In genomic region chr2:90559688-90560196, GRCm38 (mm10) we compare ENCODE assay signal across 10 mouse cellular contexts. TPM values are rescaled to one million over a fixed set of nuclear protein-coding genes. Genes with fewer than 3 reads are reported as not detected.
A peak's percentile ranks its signal among the peaks of the same experiment; 100 is the strongest.
DNase-seq lines count a peak whose midpoint lies in the region; ATAC-seq and TF ChIP-seq lines count a peak whose summit lies in the region.
"Had no signal": no experiment of that assay in that cellular context is flagged by ENCODE, and none has a peak within 500 bp of the region (broad histone marks: within the 10 kb centered on the region; RNA-seq: fewer than 3 reads in every experiment).

No protein-coding gene starts in this region.

- no peaks in the 10 kb centered on the region for H3K36me3 ChIP-seq in forebrain, postnatal 0 days (ENCODE audit: insufficient read depth)
- no peaks in the 10 kb centered on the region for H3K36me3 ChIP-seq in forebrain, embryonic 11.5 days (ENCODE audit: control insufficient read depth, insufficient read depth, low read length)
- H3K36me3 ChIP-seq in midbrain, embryonic 15.5 days (replicated peaks) = no peaks in the 10 kb centered on the region
- H3K36me3 ChIP-seq in midbrain, embryonic 13.5 days = no peaks in the 10 kb centered on the region
- H3K36me3 ChIP-seq in liver, embryonic 16.5 days (ENCODE audit: control insufficient read depth, insufficient read depth) = no peaks in the 10 kb centered on the region

- peaks cover 18% of the 10 kb centered on the region for H3K4me1 ChIP-seq in forebrain, postnatal 0 days (ENCODE audit: insufficient read depth)
- H3K4me1 ChIP-seq in forebrain, embryonic 11.5 days (replicated peaks; ENCODE audit: control insufficient read depth, insufficient read depth, low read length) = no peaks in the 10 kb centered on the region
- H3K4me1 ChIP-seq in midbrain, embryonic 15.5 days = peaks cover 12% of the 10 kb centered on the region
- H3K4me1 ChIP-seq in midbrain, embryonic 13.5 days (replicated peaks) = peaks cover 10% of the 10 kb centered on the region
- H3K4me1 ChIP-seq in liver, embryonic 16.5 days (ENCODE audit: control insufficient read depth, low read depth, low read length) = peaks cover 82% of the 10 kb centered on the region

- ATAC-seq in forebrain, postnatal 0 days = peak; percentile 19; the same call in 1 of the 2 replicates
- ATAC-seq in forebrain, embryonic 11.5 days (replicated peaks; ENCODE audit: low FRiP score) = no peak
- no peak for ATAC-seq in midbrain, embryonic 15.5 days (replicated peaks)
- no peak for ATAC-seq in midbrain, embryonic 13.5 days
- peak; percentile 61 for ATAC-seq in liver, embryonic 16.5 days (ENCODE audit: low read depth)

- H3K9me3 ChIP-seq in forebrain, postnatal 0 days (ENCODE audit: low read length) = no peaks in the 10 kb centered on the region
- H3K9me3 ChIP-seq in forebrain, embryonic 11.5 days (ENCODE audit: control insufficient read depth, low read length) = no peaks in the 10 kb centered on the region
- no peaks in the 10 kb centered on the region for H3K9me3 ChIP-seq in midbrain, embryonic 15.5 days
- no peaks in the 10 kb centered on the region for H3K9me3 ChIP-seq in midbrain, embryonic 13.5 days
- no peaks in the 10 kb centered on the region for H3K9me3 ChIP-seq in liver, embryonic 16.5 days (replicated peaks; ENCODE audit: control insufficient read depth, low read length)

- no peak overlapping the region for H3K9ac ChIP-seq in forebrain, postnatal 0 days
- H3K9ac ChIP-seq in forebrain, embryonic 11.5 days (ENCODE audit: low read length) = no peak overlapping the region
- no peak overlapping the region for H3K9ac ChIP-seq in midbrain, embryonic 15.5 days
- no peak overlapping the region for H3K9ac ChIP-seq in midbrain, embryonic 13.5 days (replicated peaks)
- peak overlapping the region; percentile 40; the same call in 1 of the 2 replicates for H3K9ac ChIP-seq in liver, embryonic 16.5 days (ENCODE audit: low read depth, low read length)

- H3K27me3 ChIP-seq in forebrain, postnatal 0 days (ENCODE audit: insufficient read depth, low read length) = no peaks in the 10 kb centered on the region
- no peaks in the 10 kb centered on the region for H3K27me3 ChIP-seq in forebrain, embryonic 11.5 days (ENCODE audit: control insufficient read depth, insufficient read depth, low read length)
- H3K27me3 ChIP-seq in midbrain, embryonic 15.5 days (replicated peaks) = no peaks in the 10 kb centered on the region
- H3K27me3 ChIP-seq in midbrain, embryonic 13.5 days = no peaks in the 10 kb centered on the region
- no peaks in the 10 kb centered on the region for H3K27me3 ChIP-seq in liver, embryonic 16.5 days (ENCODE audit: control insufficient read depth, insufficient read depth, low read depth, low read length)

- H3K27ac ChIP-seq in forebrain, postnatal 0 days (ENCODE audit: low read depth, low read length) = 0 out of 2 replicates have a peak overlapping the region, but pooled peaks have one; percentile 15
- no peak overlapping the region for H3K27ac ChIP-seq in forebrain, embryonic 11.5 days (ENCODE audit: low read depth, low read length)
- H3K27ac ChIP-seq in midbrain, embryonic 15.5 days = 0 out of 2 replicates have a peak overlapping the region, but pooled peaks have one; percentile 15
- H3K27ac ChIP-seq in midbrain, embryonic 13.5 days = no peak overlapping the region
- peak overlapping the region; percentile 99 for H3K27ac ChIP-seq in liver, embryonic 16.5 days (ENCODE audit: low read length)

- WGBS in forebrain, postnatal 0 days = 76% methylated on average over 12 of the region's 12 CpGs
- WGBS in forebrain, embryonic 11.5 days = 90% methylated on average over 12 of the region's 12 CpGs
- 80% methylated on average over 12 of the region's 12 CpGs for WGBS in midbrain, embryonic 15.5 days
- 87% methylated on average over 12 of the region's 12 CpGs for whole genome bisulfite sequencing in midbrain, embryonic 13.5 days
- 18% methylated on average over 12 of the region's 12 CpGs for WGBS in liver, embryonic 16.5 days (ENCODE audit: insufficient replicate concordance)

- H3K4me3 ChIP-seq in forebrain, postnatal 0 days (ENCODE audit: low read depth, low read length) = no peak overlapping the region
- no peak overlapping the region for H3K4me3 ChIP-seq in forebrain, embryonic 11.5 days (ENCODE audit: low read depth, low read length)
- H3K4me3 ChIP-seq in midbrain, embryonic 15.5 days = no peak overlapping the region
- H3K4me3 ChIP-seq in midbrain, embryonic 13.5 days (replicated peaks) = no peak overlapping the region
- peak overlapping the region; percentile 15; the same call in 1 of the 2 replicates for H3K4me3 ChIP-seq in liver, embryonic 16.5 days (ENCODE audit: low read depth, low read length)

- TF ChIP-seq CTCF in forebrain, postnatal 0 days (IDR thresholded peaks at IDR 0.05; ENCODE audit: low read depth) = no peak

- DNase-seq in forebrain, postnatal 0 days = no peak
- no peak for DNase-seq in forebrain, embryonic 11.5 days (ENCODE audit: low spot score)
- peak; percentile 65 for DNase-seq in c-Kit-negative CD71-positive TER-119-positive erythroid progenitor cells, embryonic 14.5 days (ENCODE audit: low read depth, low spot score)
- no peak for DNase-seq in layer of hippocampus, postnatal 25 days (ENCODE audit: extremely low spot score in 1 of 2, low spot score in 1 of 2)
- no peak for DNase-seq in frontal cortex, adult 2 months (ENCODE audit: extremely low spot score in 1 of 2, low spot score in 1 of 2)
- DNase-seq: kidney, postnatal 14 days; thymus, postnatal 14 days had no signal

- no peak overlapping the region for H3K4me2 ChIP-seq in forebrain, postnatal 0 days (ENCODE audit: low read depth)
- no peak overlapping the region for H3K4me2 ChIP-seq in forebrain, embryonic 11.5 days (ENCODE audit: low read depth, low read length, severe bottlenecking)
- H3K4me2 ChIP-seq in midbrain, embryonic 15.5 days = no peak overlapping the region
- no peak overlapping the region for H3K4me2 ChIP-seq in midbrain, embryonic 13.5 days (replicated peaks)
- H3K4me2 ChIP-seq in liver, embryonic 16.5 days (ENCODE audit: low read depth, low read length) = peak overlapping the region; percentile 58

RNA-seq across cellular contexts. Expression of gene Ptprj, which starts 20.7 kb away (rescaled TPM):
- 29.9 and 34.0 TPM in 2 replicates for total RNA-seq in forebrain, postnatal 0 days (2014; rRNA removed)
- 2.5 and 3.9 TPM in 2 replicates for polyA plus RNA-seq in forebrain, postnatal 0 days (2015; fragmentation: Nextera tagmentation; extraction: Ambion mirVana)
- 2.5 and 2.9 TPM in 2 replicates for polyA plus RNA-seq in forebrain, embryonic 11.5 days (2014; fragmentation: Nextera tagmentation; extraction: Ambion mirVana)
- polyA plus RNA-seq in midbrain, embryonic 15.5 days (2015; fragmentation: Nextera tagmentation; extraction: Ambion mirVana) = 5.9 and 6.1 TPM in 2 replicates
- 3.0 and 3.1 TPM in 2 replicates for polyA plus RNA-seq in midbrain, embryonic 13.5 days (2015; fragmentation: Nextera tagmentation; extraction: Ambion mirVana)
- 2.1 and 2.2 TPM in 2 replicates for polyA plus RNA-seq in liver, embryonic 16.5 days (2015; fragmentation: Nextera tagmentation; extraction: Ambion mirVana)
- 100 to 1,000 TPM; 118 to 129 TPM for total RNA-seq in layer of hippocampus, postnatal 25 days (2021)
- 32.7 and 37.2 TPM in 2 replicates for polyA plus RNA-seq in frontal cortex, adult 2 months (2012; rRNA removed)

Comparison
In these comparisons a context has a peak if more than half of its experiments do, and no peak if none do; other contexts are left out.
1. ATAC-seq: peak in forebrain, postnatal 0 days (single experiment) and liver, embryonic 16.5 days (single experiment); none in forebrain, embryonic 11.5 days (single experiment), midbrain, embryonic 15.5 days (single experiment) and midbrain, embryonic 13.5 days (single experiment).
2. H3K27ac ChIP-seq: peak in forebrain, postnatal 0 days (single experiment), midbrain, embryonic 15.5 days (single experiment) and liver, embryonic 16.5 days (single experiment); none in forebrain, embryonic 11.5 days (single experiment) and midbrain, embryonic 13.5 days (single experiment).